Comparison of ENCODE assay signal across 8 mouse cellular contexts in genomic region chr17:32787436-32788093, GRCm38 (mm10). TPM values are rescaled to one million over a fixed set of nuclear protein-coding genes. Genes with fewer than 3 reads are reported as not detected.
A peak's percentile ranks its signal among the peaks of the same experiment; 100 is the strongest.
DNase-seq lines count a peak whose midpoint lies in the region; ATAC-seq and TF ChIP-seq lines count a peak whose summit lies in the region.

No protein-coding gene starts in this region.

- H3K4me1 ChIP-seq in heart, embryonic 16.5 days (ENCODE audit: control insufficient read depth, insufficient read depth, low read length) = peaks cover 19% of the 10 kb centered on the region
- peaks cover 27% of the 10 kb centered on the region for H3K4me1 ChIP-seq in G1E (ENCODE audit: insufficient read depth, low read depth, low read length)
- no peaks in the 10 kb centered on the region for H3K4me1 ChIP-seq in embryonic facial prominence, embryonic 11.5 days (ENCODE audit: control insufficient read depth, insufficient read depth, low read length)
- peaks cover 22% of the 10 kb centered on the region for H3K4me1 ChIP-seq in liver, embryonic 13.5 days (replicated peaks)

- ATAC-seq in heart, embryonic 16.5 days (replicated peaks; ENCODE audit: extremely low read depth, insufficient read depth, low FRiP score) = peak; percentile 82
- ATAC-seq in G1E (ENCODE audit: extremely low read depth, insufficient number of reproducible peaks, low FRiP score, poor library complexity, severe bottlenecking) = peak; percentile 29; the same call in 1 of the 2 replicates
- ATAC-seq in embryonic facial prominence, embryonic 11.5 days (replicated peaks; ENCODE audit: insufficient number of reproducible peaks, low FRiP score, low TSS enrichment, low read depth) = peak; percentile 87
- peak; percentile 92 for ATAC-seq in liver, embryonic 13.5 days (ENCODE audit: low read depth)

- H3K9me3 ChIP-seq in heart, embryonic 16.5 days (replicated peaks; ENCODE audit: control insufficient read depth, low read length) = 0 out of 2 replicates have a peak, but pooled peaks cover 2% of the 10 kb centered on the region
- no peaks in the 10 kb centered on the region for H3K9me3 ChIP-seq in G1E (replicated peaks)
- no peaks in the 10 kb centered on the region for H3K9me3 ChIP-seq in embryonic facial prominence, embryonic 11.5 days (replicated peaks; ENCODE audit: control insufficient read depth, low read length)
- H3K9me3 ChIP-seq in liver, embryonic 13.5 days (replicated peaks) = no peaks in the 10 kb centered on the region

- H3K36me3 ChIP-seq in heart, embryonic 16.5 days (ENCODE audit: control insufficient read depth, insufficient read depth) = peaks cover 22% of the 10 kb centered on the region
- H3K36me3 ChIP-seq in G1E (replicated peaks) = peaks cover 40% of the 10 kb centered on the region
- H3K36me3 ChIP-seq in embryonic facial prominence, embryonic 11.5 days (replicated peaks; ENCODE audit: control insufficient read depth, insufficient read depth, low read depth, low read length) = no peaks in the 10 kb centered on the region; the same call in none of the 2 replicates
- peaks cover 36% of the 10 kb centered on the region for H3K36me3 ChIP-seq in liver, embryonic 13.5 days

- peak overlapping the region; percentile 90 for H3K4me3 ChIP-seq in heart, embryonic 16.5 days (ENCODE audit: low read length)
- H3K4me3 ChIP-seq in G1E (ENCODE audit: low read depth, low read length) = peak overlapping the region; percentile 91
- H3K4me3 ChIP-seq in embryonic facial prominence, embryonic 11.5 days (ENCODE audit: low read depth, low read length) = peak overlapping the region; percentile 90
- peak overlapping the region; percentile 89 for H3K4me3 ChIP-seq in liver, embryonic 13.5 days (replicated peaks)

- TF ChIP-seq CTCF in G1E (IDR thresholded peaks at IDR 0.05; ENCODE audit: low read depth, low read length) = no peak

- no peak for DNase-seq in heart, postnatal 4 days
- DNase-seq in G1E (ENCODE audit: low spot score) = peak; percentile 21
- peak; percentile 39 for DNase-seq in embryonic facial prominence, embryonic 11.5 days (ENCODE audit: low spot score)
- DNase-seq in induced T-regulatory cell, adult 2 months (ENCODE audit: low read depth) = peak; percentile 53
- DNase-seq in liver, embryonic 13.5 days = peak; percentile 68
- peak; percentile 16 for DNase-seq in skeletal muscle tissue, adult 2 months (ENCODE audit: low read depth, low spot score)
- no peak for DNase-seq in adrenal gland, adult 2 months

- H3K27ac ChIP-seq in heart, embryonic 16.5 days (ENCODE audit: low read length) = peak overlapping the region; percentile 98
- H3K27ac ChIP-seq in embryonic facial prominence, embryonic 11.5 days (replicated peaks; ENCODE audit: low read depth, low read length) = peak overlapping the region; percentile 85
- H3K27ac ChIP-seq in liver, embryonic 13.5 days = peak overlapping the region; percentile 93

- no peaks in the 10 kb centered on the region for H3K27me3 ChIP-seq in heart, embryonic 16.5 days (ENCODE audit: control insufficient read depth, insufficient read depth, low read length)
- no peaks in the 10 kb centered on the region for H3K27me3 ChIP-seq in G1E (ENCODE audit: insufficient read depth, low read length)
- H3K27me3 ChIP-seq in embryonic facial prominence, embryonic 11.5 days (ENCODE audit: control insufficient read depth, insufficient read depth, low read length) = no peaks in the 10 kb centered on the region
- H3K27me3 ChIP-seq in liver, embryonic 13.5 days = no peaks in the 10 kb centered on the region

- peak overlapping the region; percentile 97 for H3K9ac ChIP-seq in heart, embryonic 16.5 days (ENCODE audit: low read length)
- peak overlapping the region; percentile 92 for H3K9ac ChIP-seq in embryonic facial prominence, embryonic 11.5 days (replicated peaks; ENCODE audit: low read length)
- H3K9ac ChIP-seq in liver, embryonic 13.5 days = peak overlapping the region; percentile 91

- WGBS in heart, embryonic 16.5 days = under 1% methylated on average over 31 of the region's 31 CpGs
- WGBS in embryonic facial prominence, embryonic 11.5 days = under 1% methylated on average over 31 of the region's 31 CpGs
- WGBS in liver, embryonic 13.5 days (ENCODE audit: insufficient replicate concordance) = under 1% methylated on average over 31 of the region's 31 CpGs

- peak overlapping the region; percentile 76 for H3K4me2 ChIP-seq in heart, embryonic 16.5 days (ENCODE audit: low read depth, low read length)
- peak overlapping the region; percentile 32 for H3K4me2 ChIP-seq in embryonic facial prominence, embryonic 11.5 days (ENCODE audit: low read depth, low read length)
- H3K4me2 ChIP-seq in liver, embryonic 13.5 days = peak overlapping the region; percentile 75

RNA-seq across cellular contexts. Expression of gene Zfp871, which starts 0.5 kb away (rescaled TPM):
- 18.0 and 21.8 TPM in 2 replicates for polyA plus RNA-seq in heart, embryonic 16.5 days (2015; fragmentation: Nextera tagmentation; extraction: Ambion mirVana)
- total RNA-seq in heart, postnatal 4 days (2021) = 10 to 100 TPM; 41.4 to 46.3 TPM
- 102 and 115 TPM in 2 replicates for total RNA-seq in G1E (2014; fragmentation: Nextera tagmentation)
- 31.5 and 41.9 TPM in 2 replicates for total RNA-seq in G1E (2017)
- 1.0 and 1.5 TPM in 2 replicates for polyA plus RNA-seq in G1E (2012)
- 25.6 and 33.8 TPM in 2 replicates for polyA plus RNA-seq in embryonic facial prominence, embryonic 11.5 days (2014; fragmentation: Nextera tagmentation; extraction: Ambion mirVana)
- 10.1 and 12.4 TPM in 2 replicates for polyA plus RNA-seq in liver, embryonic 13.5 days (2015; fragmentation: Nextera tagmentation; extraction: Ambion mirVana)
- total RNA-seq in adrenal gland, adult 2 months (2021) = 10 to 100 TPM; 41.3 to 45.9 TPM
- 3.8 and 4.8 TPM in 2 replicates for polyA plus RNA-seq in adrenal gland, adult 2 months (2012; rRNA removed)

RNA-seq across cellular contexts. Expression of gene Zfp811, which starts 22.2 kb away (rescaled TPM):
- polyA plus RNA-seq in heart, embryonic 16.5 days (2015; fragmentation: Nextera tagmentation; extraction: Ambion mirVana) = 0.88 and 0.92 TPM in 2 replicates
- total RNA-seq in heart, postnatal 4 days (2021) = under 1 TPM; 0.27 to 0.43 TPM
- total RNA-seq in G1E (2014; fragmentation: Nextera tagmentation) (0.30 TPM in 1 of 2 replicates, not detected in the other), G1E (2017) (0.06 and 0.44 TPM in 2 replicates)
- not detected in 2 replicates for polyA plus RNA-seq in G1E (2012)
- 11.5 and 13.2 TPM in 2 replicates for polyA plus RNA-seq in embryonic facial prominence, embryonic 11.5 days (2014; fragmentation: Nextera tagmentation; extraction: Ambion mirVana)
- polyA plus RNA-seq in liver, embryonic 13.5 days (2015; fragmentation: Nextera tagmentation; extraction: Ambion mirVana) = 0.09 and 0.15 TPM in 2 replicates
- under 1 TPM; 0.43 to 0.69 TPM for total RNA-seq in adrenal gland, adult 2 months (2021)
- polyA plus RNA-seq in adrenal gland, adult 2 months (2012; rRNA removed) = 0.02 TPM in 1 of 2 replicates, not detected in the other

RNA-seq across cellular contexts. Expression of gene Zfp799, which starts 42.5 kb away (rescaled TPM):
- 6.0 and 8.1 TPM in 2 replicates for polyA plus RNA-seq in heart, embryonic 16.5 days (2015; fragmentation: Nextera tagmentation; extraction: Ambion mirVana)
- total RNA-seq in heart, postnatal 4 days (2021) = 10 to 100 TPM; 13.5 to 13.7 TPM
- total RNA-seq in G1E (2014; fragmentation: Nextera tagmentation) (17.4 and 25.8 TPM in 2 replicates), G1E (2017) (13.1 and 16.1 TPM in 2 replicates)
- 0.32 and 2.0 TPM in 2 replicates for polyA plus RNA-seq in G1E (2012)
- polyA plus RNA-seq in embryonic facial prominence, embryonic 11.5 days (2014; fragmentation: Nextera tagmentation; extraction: Ambion mirVana) = 17.1 and 23.5 TPM in 2 replicates
- 1.7 and 2.0 TPM in 2 replicates for polyA plus RNA-seq in liver, embryonic 13.5 days (2015; fragmentation: Nextera tagmentation; extraction: Ambion mirVana)
- total RNA-seq in adrenal gland, adult 2 months (2021) = 10 to 100 TPM in 1 of 2 experiments, 1 to 10 TPM in 1; 8.9 to 13.5 TPM
- 1.6 and 3.9 TPM in 2 replicates for polyA plus RNA-seq in adrenal gland, adult 2 months (2012; rRNA removed)

Comparison
In these comparisons a context has a peak if more than half of its experiments do, and no peak if none do; other contexts are left out.
1. ATAC-seq: peak in every context shown above with its lines; median percentile 92 in liver, embryonic 13.5 days; 87 in embryonic facial prominence, embryonic 11.5 days; 82 in heart, embryonic 16.5 days; 29 in G1E.
2. DNase-seq: peak in G1E (single experiment), embryonic facial prominence, embryonic 11.5 days (single experiment), induced T-regulatory cell, adult 2 months (single experiment), liver, embryonic 13.5 days (single experiment) and skeletal muscle tissue, adult 2 months (single experiment); none in heart, postnatal 4 days (single experiment) and adrenal gland, adult 2 months (single experiment).
3. Peak in every context shown above with its lines, with median percentiles within 50 percentile points of each other: H3K27ac ChIP-seq, H3K4me2 ChIP-seq, H3K4me3 ChIP-seq and H3K9ac ChIP-seq.